Mouse (Mus musculus) lung, postnatal 0 days (tissue): ENCODE data around the gene Lrpap1. TPM values are rescaled to one million over a fixed set of nuclear protein-coding genes. Genes with fewer than 3 reads are reported as not detected.

Source experiments
- ATAC-seq: fragments of 200-750 bp; cut with Nextera tagmentation; 2 replicates; pipeline ENCODE4 v1.8.0; 2017; ENCODE audit warnings: moderate library complexity
- DNase-seq: peaks from one replicate; pipeline ENCODE4 v3.0.0-alpha.2; 2016; ENCODE audit warnings: low spot score
- H3K27ac ChIP-seq: fragments of 300-500 bp; sonication (generic); 2 replicates; pipeline ENCODE4 v1.5.1; 2014; ENCODE audit warnings: antibody characterized with exemption, mild to moderate bottlenecking, low read length, mixed read lengths
- H3K27me3 ChIP-seq: fragments of 300-500 bp; sonication (generic); replicated peaks from 2 replicates; pipeline ENCODE4 v1.6.1; 2014; ENCODE audit warnings: low read length, mixed read lengths; ENCODE audit not compliant: insufficient read depth
- H3K36me3 ChIP-seq: fragments of 300-500 bp; sonication (generic); 2 replicates; pipeline ENCODE4 v1.6.1; 2014; ENCODE audit warnings: low read length, mixed read lengths; ENCODE audit not compliant: insufficient read depth
- H3K4me1 ChIP-seq: fragments of 300-500 bp; sonication (generic); 2 replicates; pipeline ENCODE4 v1.6.1; 2014; ENCODE audit warnings: antibody characterized with exemption, low read depth, low read length, mixed read lengths; ENCODE audit not compliant: insufficient read depth
- H3K4me2 ChIP-seq: fragments of 300-500 bp; sonication (generic); replicated peaks from 2 replicates; pipeline ENCODE4 v1.6.1; 2014; ENCODE audit warnings: low read depth, mild to moderate bottlenecking, low read length, moderate library complexity, mixed read lengths
- H3K4me3 ChIP-seq: fragments of 300-500 bp; sonication (generic); 2 replicates; pipeline ENCODE4 v1.5.1; 2014; ENCODE audit warnings: low read depth, low read length
- H3K9ac ChIP-seq: fragments of 300-500 bp; sonication (generic); replicated peaks from 2 replicates; pipeline ENCODE4 v1.6.1; 2014; ENCODE audit warnings: low read depth, mild to moderate bottlenecking
- H3K9me3 ChIP-seq: fragments of 300-500 bp; sonication (generic); 2 replicates; pipeline ENCODE4 v1.6.1; 2016; ENCODE audit warnings: low read length, mixed read lengths
- CTCF ChIP-seq: IDR thresholded peaks from 2 replicates; pipeline ENCODE4 v1.5.1; 2016; ENCODE audit warnings: antibody characterized with exemption, mild to moderate bottlenecking
- EP300 ChIP-seq: IDR thresholded peaks from 2 replicates; pipeline ENCODE4 v1.6.1; 2016; ENCODE audit warnings: antibody characterized with exemption, mild to moderate bottlenecking, control low read depth
- WGBS: fragments of 180-500 bp; shearing (Covaris S2); extraction: QIAGEN DNeasy Blood & Tissue Kit; methylation state at CpG from one replicate; pipeline ENCODE4 v1.1.7; 2014; 5-methylcytosine and 5-hydroxymethylcytosine counted together
- polyA plus RNA-seq: library from polyadenylated mRNA; unstranded; fragments of >200 nt; fragmentation: Nextera tagmentation; extraction: Ambion mirVana; gene quantifications from 2 replicates; pipeline ENCODE4 v1.2.1, GENCODE M21; 2015

Gene Lrpap1
- polyA plus RNA-seq, 1 experiment from 2014 or later = 170 TPM

DNA sequence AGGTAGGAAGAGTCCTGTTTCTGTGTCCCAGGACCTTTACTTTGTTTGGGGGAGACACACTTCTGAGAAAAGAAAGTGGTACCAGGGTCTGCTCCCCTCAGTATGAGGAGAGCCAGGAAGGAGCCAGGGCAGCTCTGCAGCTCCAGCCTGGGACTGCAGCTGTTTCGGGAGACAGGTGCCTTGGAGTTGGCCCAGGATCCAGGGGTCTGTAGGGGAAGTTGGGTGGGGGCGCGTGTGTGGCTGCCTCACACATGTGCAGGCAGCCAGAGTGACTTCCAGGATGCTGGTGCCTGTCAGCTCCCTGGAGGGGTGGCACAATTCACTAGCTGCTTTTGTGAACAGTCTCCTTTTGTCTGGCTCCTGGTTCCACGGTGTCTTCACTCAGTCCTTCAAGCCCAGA is 48.0 kb downstream of the Lrpap1 start:
- WGBS = 25% methylated on average over 4 of the region's 4 CpGs
- Histone ChIP-seq H3K4me3 (peak overlapping the region; percentile 54; the same call in 1 of the 2 replicates), H3K4me2 (peak overlapping the region; percentile 98), H3K27ac (no peak overlapping the region), H3K4me1 (peaks cover 4% of the 10 kb centered on the region; the same call in 1 of the 2 replicates), H3K9ac (no peak overlapping the region), H3K27me3 (peaks cover 10% of the 10 kb centered on the region; the same call in 1 of the 2 replicates), H3K36me3 (no peaks in the 10 kb centered on the region), H3K9me3 (no peaks in the 10 kb centered on the region)
- TF ChIP-seq EP300 (no peak), CTCF (no peak)
- ATAC-seq (no peak), DNase-seq (no peak)

DNA sequence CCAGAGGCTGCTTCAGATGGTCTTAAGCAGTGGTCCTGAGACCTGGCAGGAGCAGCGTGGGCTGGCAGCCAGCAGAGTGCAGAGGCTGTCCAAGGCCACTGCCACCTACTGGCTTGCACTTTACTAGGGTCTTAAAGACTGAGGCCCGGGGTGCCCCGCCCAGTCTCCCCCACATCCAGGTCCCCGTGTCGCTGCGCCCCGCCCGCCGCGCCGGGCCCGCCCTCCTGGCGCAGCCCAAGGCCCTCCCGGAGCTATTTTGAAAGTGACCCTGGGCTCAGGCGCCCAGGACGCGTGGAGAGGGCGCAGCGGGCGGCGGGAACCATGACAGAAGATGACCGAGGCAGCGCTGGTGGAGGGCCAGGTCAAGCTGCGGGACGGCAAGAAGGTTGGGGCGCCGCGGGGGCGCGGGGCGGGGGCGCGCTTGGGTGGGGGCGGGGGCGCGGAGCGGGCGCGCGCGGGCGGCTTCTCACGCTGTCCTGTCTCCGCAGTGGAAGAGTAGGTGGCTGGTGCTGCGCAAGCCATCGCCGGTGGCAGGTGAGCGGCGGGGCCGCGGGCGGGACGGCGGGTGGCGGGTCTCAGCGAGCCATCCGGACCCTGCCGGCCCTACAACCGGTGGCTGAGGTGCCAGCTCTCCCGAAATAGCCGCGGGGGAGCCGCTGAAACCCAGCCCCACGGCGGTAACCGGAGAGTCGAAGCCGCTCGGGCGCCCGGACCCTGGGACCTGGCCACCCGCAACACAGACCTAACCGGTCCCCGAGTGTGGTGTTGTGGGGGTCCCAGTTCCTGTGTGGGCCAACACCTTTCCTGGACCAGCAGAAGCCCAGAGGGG is 48.7 kb downstream of the Lrpap1 start, which contains the start of gene Dok7:
Gene Dok7, plus strand, starts transcription at position 163 of the 829 bp plus-strand sequence.
- under 1% methylated on average over 47 of the region's 74 CpGs for WGBS
- Histone ChIP-seq H3K4me3 (peak within 1 kb of the TSS; percentile 54), H3K4me1 (peaks cover 4% of the 10 kb centered on the region; the same call in 1 of the 2 replicates), H3K4me2 (peak within 1 kb of the TSS; percentile 98), H3K9ac (peak within 1 kb of the TSS; percentile 29; the same call in 1 of the 2 replicates), H3K27me3 (peaks cover 10% of the 10 kb centered on the region; the same call in 1 of the 2 replicates), H3K27ac (no peak within 1 kb of the TSS), H3K36me3 (no peaks in the 10 kb centered on the region), H3K9me3 (no peaks in the 10 kb centered on the region)
- peak; percentile 72 for ATAC-seq
- TF ChIP-seq CTCF (peak; percentile 48), EP300 (no peak)
- DNase-seq = peak; percentile 55

DNA sequence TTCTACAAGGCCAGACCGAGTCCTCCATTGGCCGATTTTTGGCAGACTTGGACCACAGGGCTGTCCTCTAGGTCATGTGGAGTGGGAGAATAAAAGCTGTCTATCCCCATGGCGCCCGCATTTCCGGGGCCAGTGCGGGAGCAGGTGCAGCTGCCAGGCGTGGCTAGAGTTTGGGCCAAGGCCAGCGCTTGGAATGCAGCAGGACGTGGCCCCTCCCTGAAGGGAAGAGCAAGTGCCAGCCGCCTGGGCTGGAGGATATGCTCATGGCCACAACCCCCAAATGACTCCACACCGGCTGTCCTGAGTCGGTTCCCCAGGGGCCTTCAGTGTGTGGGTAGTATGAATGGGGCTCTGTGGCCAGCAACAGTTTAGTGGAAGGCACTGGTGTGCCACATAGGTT is 50.5 kb downstream of the Lrpap1 start:
- TF ChIP-seq CTCF (no peak), EP300 (no peak)
- Histone ChIP-seq H3K9me3 (no peaks in the 10 kb centered on the region), H3K4me2 (no peak overlapping the region), H3K9ac (no peak overlapping the region), H3K27ac (no peak overlapping the region), H3K4me3 (no peak overlapping the region), H3K4me1 (peaks cover 4% of the 10 kb centered on the region; the same call in 1 of the 2 replicates), H3K36me3 (no peaks in the 10 kb centered on the region), H3K27me3 (peaks cover 10% of the 10 kb centered on the region; the same call in 1 of the 2 replicates)
- DNase-seq = peak; percentile 72
- 32% methylated on average over 12 of the region's 12 CpGs for WGBS
- peak; percentile 68 for ATAC-seq

DNA sequence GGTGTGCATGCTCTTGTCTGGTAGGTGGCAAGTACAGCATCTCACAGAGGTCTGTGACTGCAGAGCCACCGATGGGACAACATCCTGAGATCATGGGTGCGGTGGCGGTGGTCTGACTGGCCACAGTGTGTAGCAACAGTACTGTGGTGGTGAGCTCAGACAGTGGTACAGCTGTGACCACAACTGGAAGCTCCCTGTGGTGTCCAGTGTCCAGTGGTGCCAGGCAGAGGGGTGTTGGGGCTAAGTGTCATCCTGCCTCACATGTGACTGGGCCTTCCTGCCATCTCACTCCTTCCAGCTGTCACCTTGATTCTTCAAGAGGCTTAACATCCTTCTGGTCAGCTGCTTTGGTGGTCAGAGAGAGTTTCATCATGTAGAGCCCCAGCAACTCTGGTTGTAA is 50.9 kb downstream of the Lrpap1 start:
- Histone ChIP-seq H3K27me3 (peaks cover 10% of the 10 kb centered on the region; the same call in 1 of the 2 replicates), H3K9ac (no peak overlapping the region), H3K27ac (no peak overlapping the region), H3K4me3 (no peak overlapping the region), H3K9me3 (no peaks in the 10 kb centered on the region), H3K4me1 (peaks cover 4% of the 10 kb centered on the region; the same call in 1 of the 2 replicates), H3K36me3 (no peaks in the 10 kb centered on the region), H3K4me2 (no peak overlapping the region)
- ATAC-seq (no peak), DNase-seq (no peak)
- WGBS = 89% methylated on average over 3 of the region's 3 CpGs
- no peak for TF ChIP-seq CTCF
- TF ChIP-seq EP300 = no peak

DNA sequence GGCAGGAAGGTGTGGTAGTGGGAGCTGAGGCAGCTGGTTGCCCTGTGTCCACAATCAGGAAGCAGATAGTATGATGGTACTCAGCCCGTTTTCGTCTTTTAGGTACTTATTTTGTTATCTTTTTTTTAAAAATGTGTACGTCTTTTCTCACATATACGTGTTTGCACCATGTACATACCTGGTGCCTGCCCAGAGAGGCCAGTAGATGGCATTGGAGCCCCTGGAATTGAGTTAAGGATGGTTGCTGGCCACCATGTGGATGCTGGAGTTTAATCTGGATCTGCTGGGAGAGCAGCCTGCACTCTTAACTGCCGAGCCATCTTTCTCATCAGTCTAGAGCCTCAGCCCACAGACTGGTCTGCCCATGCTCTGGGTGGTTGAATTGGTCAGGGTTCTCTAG is 55.0 kb downstream of the Lrpap1 start:
- H3K4me2 ChIP-seq = no peak overlapping the region
- H3K4me3 ChIP-seq = no peak overlapping the region
- H3K4me1 ChIP-seq = no peaks in the 10 kb centered on the region
- DNase-seq (no peak), ATAC-seq (no peak)
- no peaks in the 10 kb centered on the region for H3K9me3 ChIP-seq
- no peak overlapping the region for H3K9ac ChIP-seq
- no peak overlapping the region for H3K27ac ChIP-seq
- TF ChIP-seq EP300 (no peak), CTCF (peak; percentile 41)
- H3K36me3 ChIP-seq = no peaks in the 10 kb centered on the region
- whole genome bisulfite sequencing = 60% methylated on average over 5 of the region's 5 CpGs
- no peaks in the 10 kb centered on the region for H3K27me3 ChIP-seq

DNA sequence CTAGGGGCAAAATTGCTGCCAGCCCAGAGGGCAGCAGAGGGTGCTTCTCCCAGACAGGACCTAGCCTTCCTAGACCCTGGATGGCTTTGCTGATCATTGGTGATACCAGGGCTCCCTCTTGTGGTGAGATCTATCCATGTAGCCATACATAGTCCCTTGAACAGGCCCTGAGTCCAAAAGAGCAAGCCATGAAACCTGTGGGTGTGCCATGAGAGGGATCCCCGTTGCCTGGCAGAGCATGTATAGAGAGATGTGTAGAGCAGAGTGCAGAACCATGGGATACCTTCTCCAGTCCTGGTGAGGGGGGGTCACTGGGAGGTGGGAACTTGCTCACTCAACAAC is 62.5 kb downstream of the Lrpap1 start:
- H3K27ac ChIP-seq = no peak overlapping the region
- H3K4me3 ChIP-seq = no peak overlapping the region
- TF ChIP-seq EP300 (no peak), CTCF (peak; percentile 97)
- WGBS = 7% methylated on average over 1 of the region's 1 CpGs
- DNase-seq = peak; percentile 88
- H3K36me3 ChIP-seq = no peaks in the 10 kb centered on the region
- H3K9me3 ChIP-seq = no peaks in the 10 kb centered on the region
- H3K4me1 ChIP-seq = no peaks in the 10 kb centered on the region
- H3K27me3 ChIP-seq = no peaks in the 10 kb centered on the region
- ATAC-seq = peak; percentile 82
- H3K4me2 ChIP-seq = no peak overlapping the region
- H3K9ac ChIP-seq = no peak overlapping the region
